Mouse (Mus musculus) spleen, adult 2 months (tissue): Measurements from ENCODE around the gene Nup155. TPM values are rescaled to one million over a fixed set of nuclear protein-coding genes. Genes with fewer than 3 reads are reported as not detected.

Experiments
- DNase-seq, 2 experiments: peaks; one replicate each; pipeline versions ENCODE4 v3.0.0 to v3.0.0-alpha.2; 2012 to 2021; ENCODE audit warnings: low spot score in 2 of 2, low read depth in 1 of 2
- H3K27ac ChIP-seq: fragments of 200-500 bp; 2 replicates; pipeline ENCODE4 v1.5.1; 2012; ENCODE audit warnings: low read length, inconsistent platforms; ENCODE audit not compliant: insufficient read depth
- H3K27me3 ChIP-seq: fragments of 200-500 bp; 2 replicates; pipeline ENCODE4 v1.6.1; 2012; ENCODE audit warnings: mild to moderate bottlenecking, moderate library complexity, low read length, inconsistent platforms; ENCODE audit not compliant: control insufficient read depth, insufficient read depth
- H3K36me3 ChIP-seq: fragments of 200-500 bp; 2 replicates; pipeline ENCODE4 v1.6.1; 2012; ENCODE audit warnings: mild to moderate bottlenecking, low read length, inconsistent platforms; ENCODE audit not compliant: control insufficient read depth, insufficient read depth
- H3K4me1 ChIP-seq: fragments of 200-500 bp; 2 replicates; pipeline ENCODE4 v1.6.1; 2011; ENCODE audit warnings: inconsistent platforms; ENCODE audit not compliant: control insufficient read depth, insufficient read depth, insufficient read length
- H3K4me3 ChIP-seq: fragments of 200-500 bp; 2 replicates; pipeline ENCODE4 v1.5.1; 2011; ENCODE audit warnings: mild to moderate bottlenecking, inconsistent platforms; ENCODE audit not compliant: insufficient read depth, insufficient read length; ENCODE audit errors: extremely low read depth
- CTCF ChIP-seq: fragments of 200-500 bp; IDR thresholded peaks from 2 replicates; pipeline ENCODE4 v1.5.1; 2011; ENCODE audit warnings: mild to moderate bottlenecking, inconsistent platforms; ENCODE audit not compliant: insufficient read depth, insufficient read length, insufficient replicate concordance; ENCODE audit errors: extremely low read depth
- POLR2A ChIP-seq: fragments of 200-500 bp; IDR thresholded peaks from 2 replicates; pipeline ENCODE4 v1.6.1; 2011; ENCODE audit warnings: low read depth, low read length, inconsistent platforms
- WGBS: fragments of 180-500 bp; shearing (Covaris S2); methylation state at CpG from one replicate; pipeline ENCODE4 v1.1.7; 2018; 5-methylcytosine and 5-hydroxymethylcytosine counted together
- polyA plus RNA-seq: library from polyadenylated mRNA; depleted of rRNA; stranded (reverse); fragments of >200 nt; gene quantifications from 2 replicates; pipeline ENCODE4 v1.2.3, GENCODE M21; 2012; rRNA removed

Gene Nup155
- polyA plus RNA-seq, 1 experiment = 5.9 TPM

DNA sequence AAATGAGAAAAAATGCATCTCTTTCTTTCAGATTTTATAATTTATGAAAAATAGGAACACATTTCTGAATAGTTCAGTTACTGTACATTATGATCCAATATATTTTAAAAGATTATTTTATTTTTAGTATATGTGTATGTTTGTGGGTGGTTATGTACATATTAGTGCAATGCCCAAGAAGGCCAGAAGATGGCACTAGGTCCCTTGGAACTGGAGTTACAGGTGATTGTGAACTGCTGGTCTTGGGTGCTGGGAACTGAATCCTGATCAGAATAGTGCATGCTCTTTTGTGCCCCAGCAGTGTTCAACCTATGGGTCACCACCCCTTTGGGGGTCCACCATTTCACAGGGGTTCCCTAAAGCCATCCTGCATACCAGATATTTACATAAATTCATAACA lies 91.2 kb downstream of the Nup155 start:
- H3K27ac ChIP-seq = no peak overlapping the region
- DNase-seq = no peak
- no peaks in the 10 kb centered on the region for H3K27me3 ChIP-seq
- TF ChIP-seq POLR2A (no peak), CTCF (no peak)
- no peaks in the 10 kb centered on the region for H3K4me1 ChIP-seq
- peaks cover 10% of the 10 kb centered on the region for H3K36me3 ChIP-seq
- H3K4me3 ChIP-seq = no peak overlapping the region

DNA sequence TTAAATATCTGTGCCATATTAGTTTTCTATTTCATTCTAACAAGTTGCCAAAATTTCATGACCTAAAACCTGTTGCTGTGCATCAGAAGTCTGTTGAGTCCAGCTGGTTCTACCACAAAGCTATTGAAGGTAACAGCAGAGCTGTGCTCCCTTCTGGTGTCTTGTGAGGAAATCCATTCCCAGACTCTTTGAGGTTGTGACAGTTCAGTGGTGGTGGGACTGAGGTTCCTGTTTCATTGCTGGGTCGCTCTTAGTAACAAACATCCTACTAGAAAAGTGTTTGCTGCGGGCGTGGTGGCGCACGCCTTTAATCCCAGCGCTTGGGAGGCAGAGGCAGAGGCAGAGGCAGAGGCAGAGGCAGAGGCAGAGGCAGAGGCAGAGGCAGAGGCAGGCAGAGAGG lies 99.3 kb downstream of the Nup155 start:
- Histone ChIP-seq H3K36me3 (peaks cover 6% of the 10 kb centered on the region), H3K4me1 (no peaks in the 10 kb centered on the region), H3K27ac (no peak overlapping the region), H3K27me3 (no peaks in the 10 kb centered on the region), H3K4me3 (no peak overlapping the region)
- WGBS = 83% methylated on average over 6 of the region's 6 CpGs
- no peak for DNase-seq
- TF ChIP-seq CTCF (no peak), POLR2A (no peak)

Other genes starting within 250 kb of the Nup155 start
- gene Wdr70, start 10.1 kb upstream of the Nup155 start, polyA plus RNA-seq = 6.6 and 6.8 TPM in 2 replicates
- 1.9 and 2.1 TPM in 2 replicates for gene Cplane1, start 59.8 kb downstream of the Nup155 start, polyA plus RNA-seq